Mouse (Mus musculus) urinary bladder, adult 2 months (tissue): ENCODE data around the gene Trpm3. TPM values are rescaled to one million over a fixed set of nuclear protein-coding genes. Genes with fewer than 3 reads are reported as not detected.

ENCODE experiments used
- DNase-seq: peaks from one replicate; pipeline ENCODE4 v3.0.0; 2022; ENCODE audit warnings: low spot score
- polyA plus RNA-seq: library from polyadenylated mRNA; depleted of rRNA; stranded (reverse); fragments of >200 nt; gene quantifications from 2 replicates; pipeline ENCODE4 v1.2.3, GENCODE M21; 2012

Gene Trpm3
- polyA plus RNA-seq, 1 experiment, result 0.15 TPM

- DNase-seq, result peak; percentile 22
Measured at GRCm38 (mm10) chr19:22303952-22304655, 165.3 kb downstream of the Trpm3 start.

GRCm38 (mm10) chr19:22308081-22308480 is 169.2 kb downstream of the Trpm3 start:
- no peak for DNase-seq

GRCm38 (mm10) chr19:22317306-22317705 is 178.5 kb downstream of the Trpm3 start:
- no peak for DNase-seq

GRCm38 (mm10) chr19:22326813-22327212 is 188.0 kb downstream of the Trpm3 start:
- DNase-seq, result no peak

GRCm38 (mm10) chr19:22327226-22327625 is 188.4 kb downstream of the Trpm3 start:
- DNase-seq, result no peak

GRCm38 (mm10) chr19:22336278-22336677 is 197.4 kb downstream of the Trpm3 start:
- no peak for DNase-seq

- no peak for DNase-seq
Measured at GRCm38 (mm10) chr19:22337468-22337867, 198.6 kb downstream of the Trpm3 start.

- DNase-seq, result no peak
Measured at GRCm38 (mm10) chr19:22338927-22339326, 200.1 kb downstream of the Trpm3 start.

- no peak for DNase-seq
Measured at GRCm38 (mm10) chr19:22354037-22354541, 215.2 kb downstream of the Trpm3 start.

GRCm38 (mm10) chr19:22386890-22387289 is 248.0 kb downstream of the Trpm3 start:
- DNase-seq, result no peak

GRCm38 (mm10) chr19:22394700-22395099 is 255.9 kb downstream of the Trpm3 start:
- DNase-seq, result no peak

GRCm38 (mm10) chr19:22404049-22404448 is 265.2 kb downstream of the Trpm3 start:
- no peak for DNase-seq

- no peak for DNase-seq
Measured at GRCm38 (mm10) chr19:22418239-22418638, 279.4 kb downstream of the Trpm3 start.

GRCm38 (mm10) chr19:22437207-22437606 is 298.4 kb downstream of the Trpm3 start:
- DNase-seq, result no peak

- DNase-seq, result no peak
Measured at GRCm38 (mm10) chr19:22447418-22448339, 308.8 kb downstream of the Trpm3 start.

- no peak for DNase-seq
Measured at GRCm38 (mm10) chr19:22448340-22449288, 309.8 kb downstream of the Trpm3 start.

- DNase-seq, result no peak
Measured at GRCm38 (mm10) chr19:22451290-22451689, 312.4 kb downstream of the Trpm3 start.

GRCm38 (mm10) chr19:22456935-22457334 is 318.1 kb downstream of the Trpm3 start:
- DNase-seq, result no peak

- DNase-seq, result no peak
Measured at GRCm38 (mm10) chr19:22462043-22462442, 323.2 kb downstream of the Trpm3 start.

GRCm38 (mm10) chr19:22463506-22463905 is 324.7 kb downstream of the Trpm3 start:
- DNase-seq, result no peak

- DNase-seq, result no peak
Measured at GRCm38 (mm10) chr19:22469608-22470007, 330.8 kb downstream of the Trpm3 start.
